Mouse (Mus musculus) CD4-positive helper T cell, adult 2 months (primary cell): ENCODE data around the gene Ripk4.

Experiments
- DNase-seq: peaks from one replicate; pipeline ENCODE4 v3.0.0-alpha.2; 2012; ENCODE audit warnings: low read depth, missing footprints, low spot score

Ripk4 gene

DNA sequence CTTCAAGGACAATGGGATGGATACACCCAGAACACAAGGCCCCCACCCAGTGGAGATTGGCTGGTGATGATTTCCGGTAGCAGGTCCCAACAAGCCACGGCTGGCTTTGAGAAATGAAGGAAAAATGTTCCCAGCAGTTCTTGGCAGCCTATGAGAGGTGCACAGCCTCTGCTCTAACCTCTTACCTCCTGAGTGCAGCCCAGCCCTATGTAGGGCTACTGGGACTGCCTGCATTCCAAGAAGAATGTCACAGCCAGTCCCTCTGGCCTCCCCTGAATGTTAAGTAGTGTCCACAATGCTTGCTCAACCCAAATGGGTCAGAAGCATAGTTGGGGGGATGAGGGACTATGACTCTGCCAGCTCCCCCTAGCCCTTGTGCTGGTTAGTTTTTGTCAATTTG is 27.0 kb downstream of the Ripk4 start:
- DNase-seq, result no peak

DNA sequence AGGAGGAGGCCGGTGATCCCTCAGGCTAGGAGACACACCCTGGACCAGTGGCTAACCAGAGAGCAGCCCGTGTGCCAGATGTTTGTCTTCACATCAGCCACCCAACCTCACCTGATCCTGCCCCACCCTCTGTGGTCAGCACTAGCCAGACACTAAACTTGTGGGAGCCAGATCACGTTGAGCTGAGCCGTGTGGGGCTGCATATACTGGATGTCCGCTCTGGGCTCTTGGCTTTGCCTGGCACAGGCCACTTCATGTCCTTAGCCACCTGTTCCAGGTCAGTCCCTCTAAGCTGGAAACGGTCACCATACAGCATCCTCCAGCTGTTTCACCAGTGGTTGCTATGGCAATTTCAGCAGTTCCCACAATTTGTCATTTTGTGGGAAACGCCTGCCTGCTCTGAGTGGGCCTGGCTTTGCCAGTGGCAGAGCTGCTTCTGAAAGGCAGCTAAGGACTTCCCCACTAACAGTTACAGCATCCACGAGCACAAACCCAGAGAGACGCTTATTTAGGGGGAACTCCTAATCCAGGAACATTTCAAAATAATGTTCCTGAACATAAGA is 28.7 kb downstream of the Ripk4 start:
- DNase-seq, result no peak

DNA sequence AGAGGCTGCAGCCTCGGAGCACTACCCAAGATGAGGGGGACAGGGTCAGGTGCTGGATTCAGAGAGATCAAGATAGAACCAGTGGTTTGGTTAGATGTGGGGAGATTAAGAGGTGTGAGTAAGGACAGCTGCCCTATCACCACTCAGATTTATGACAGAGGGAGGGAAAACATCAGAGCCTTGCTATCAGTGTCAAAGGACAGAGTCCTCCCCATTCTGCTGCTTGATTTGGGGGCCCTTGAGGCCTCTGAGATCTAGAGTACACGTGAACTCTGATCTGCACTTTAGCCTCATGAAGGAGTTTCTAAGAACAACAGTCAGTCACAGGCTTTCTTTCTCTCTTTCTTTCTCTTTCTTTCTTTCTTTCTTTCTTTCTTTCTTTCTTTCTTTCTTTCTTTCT is 30.0 kb downstream of the Ripk4 start:
- no peak for DNase-seq

- DNase-seq, result no peak
Measured at GRCm38 (mm10) chr16:97730321-97730720, 33.3 kb downstream of the Ripk4 start.

GRCm38 (mm10) chr16:97726436-97726835 is 37.2 kb downstream of the Ripk4 start:
- DNase-seq, result no peak

- no peak for DNase-seq
Measured at GRCm38 (mm10) chr16:97720093-97720492, 43.5 kb downstream of the Ripk4 start.

DNA sequence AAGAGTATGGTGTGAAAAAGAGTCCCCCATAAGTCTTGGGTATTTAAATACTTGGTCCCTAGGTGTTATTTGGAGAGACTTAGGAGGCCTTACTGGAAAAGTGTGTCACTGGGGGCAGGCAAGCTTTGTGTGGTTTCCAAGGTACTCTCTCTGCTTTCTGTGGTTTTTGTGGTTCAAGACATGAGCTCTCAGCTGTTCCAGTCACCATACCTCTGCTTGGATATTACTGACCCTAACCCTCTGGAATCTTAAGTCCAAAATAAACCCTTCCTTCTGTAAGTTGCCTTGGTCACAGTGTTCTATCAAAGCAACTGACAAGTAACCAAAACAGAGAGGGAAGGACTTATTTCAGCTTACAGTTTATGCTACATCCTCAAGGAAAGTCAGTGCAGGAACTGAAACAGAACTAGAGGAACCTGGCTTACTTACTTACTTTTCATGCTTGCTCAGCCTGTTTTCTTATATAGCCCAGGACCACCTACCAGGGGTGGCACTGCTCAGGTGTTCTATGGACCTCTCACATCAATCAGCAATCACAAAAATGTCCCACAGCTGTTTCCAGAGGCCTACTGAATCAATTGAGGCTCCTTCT is 44.1 kb downstream of the Ripk4 start:
- DNase-seq, result no peak

DNA sequence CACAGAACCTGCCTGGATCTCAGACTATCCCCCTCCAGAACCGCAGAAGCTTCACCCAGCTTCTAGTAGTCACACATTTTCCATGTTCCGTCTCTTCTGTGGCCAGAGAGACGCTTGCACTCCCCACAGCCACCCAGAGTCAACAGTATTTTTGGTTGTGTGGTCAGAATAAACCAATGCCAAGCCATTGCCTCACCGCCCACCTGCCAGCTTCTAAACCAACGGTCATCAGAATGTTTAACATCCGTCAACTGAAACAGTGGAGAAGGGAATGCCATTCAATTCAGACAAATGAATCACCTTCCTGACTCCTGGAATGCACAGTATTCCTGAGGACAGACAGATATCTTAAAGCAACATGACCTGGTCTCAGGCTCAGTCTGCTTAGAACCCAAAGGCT is 47.0 kb downstream of the Ripk4 start:
- DNase-seq, result no peak

DNA sequence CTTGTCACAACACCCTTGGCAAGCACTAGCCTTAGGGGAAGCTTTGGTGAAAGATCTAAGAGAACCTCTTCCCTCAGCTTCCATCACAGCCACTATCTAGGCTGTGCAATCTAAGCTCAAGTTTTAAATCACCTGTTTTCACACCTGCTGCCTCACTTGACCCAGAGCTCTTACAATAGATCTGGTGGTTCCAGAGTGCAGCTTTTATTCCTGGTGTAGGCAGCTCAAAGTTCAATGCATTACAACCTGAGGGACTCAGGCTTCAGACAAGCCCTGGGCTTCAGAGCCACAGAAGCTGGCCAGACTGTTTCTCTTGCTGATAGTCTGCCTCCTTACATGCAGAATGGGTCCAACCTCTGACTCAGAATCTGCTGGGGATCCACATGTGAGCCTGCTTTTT is 51.5 kb downstream of the Ripk4 start:
- no peak for DNase-seq

GRCm38 (mm10) chr16:97701871-97702270 is 61.7 kb downstream of the Ripk4 start:
- DNase-seq, result no peak

- no peak for DNase-seq
Measured at GRCm38 (mm10) chr16:97697769-97698168, 65.8 kb downstream of the Ripk4 start.

GRCm38 (mm10) chr16:97695709-97696108 is 67.9 kb downstream of the Ripk4 start:
- DNase-seq, result no peak
